ENCODE assay signal across 8 mouse cellular contexts in genomic region chr2:143093726-143094125, GRCm38 (mm10). TPM values are rescaled to one million over a fixed set of nuclear protein-coding genes. Genes with fewer than 3 reads are reported as not detected.
A peak's percentile ranks its signal among the peaks of the same experiment; 100 is the strongest.
DNase-seq lines count a peak whose midpoint lies in the region; ATAC-seq and TF ChIP-seq lines count a peak whose summit lies in the region.

No protein-coding gene starts in this region.

- no peak for TF ChIP-seq POLR2A in liver, adult 2 months (IDR thresholded peaks at IDR 0.05; ENCODE audit: extremely low read depth, insufficient read depth, low read length)

- no peaks in the 10 kb centered on the region for H3K79me2 ChIP-seq in liver, adult 2 months (ENCODE audit: control insufficient read depth, insufficient read depth, low read length)

- no peaks in the 10 kb centered on the region for H3K4me1 ChIP-seq in embryonic facial prominence, embryonic 11.5 days (ENCODE audit: control insufficient read depth, insufficient read depth, low read length)
- no peaks in the 10 kb centered on the region for H3K4me1 ChIP-seq in heart, embryonic 12.5 days (replicated peaks)
- H3K4me1 ChIP-seq in liver, adult 2 months (ENCODE audit: control insufficient read depth, insufficient read depth, low read length): no peaks in the 10 kb centered on the region
- no peaks in the 10 kb centered on the region for H3K4me1 ChIP-seq in neural tube, embryonic 12.5 days

- no peak overlapping the region for H3K9ac ChIP-seq in embryonic facial prominence, embryonic 11.5 days (replicated peaks; ENCODE audit: low read length)
- H3K9ac ChIP-seq in heart, embryonic 12.5 days: no peak overlapping the region
- H3K9ac ChIP-seq in liver, adult 2 months (ENCODE audit: low read depth, low read length): no peak overlapping the region
- no peak overlapping the region for H3K9ac ChIP-seq in neural tube, embryonic 12.5 days

- WGBS in embryonic facial prominence, embryonic 11.5 days: 29% methylated on average over 6 of the region's 6 CpGs
- WGBS in heart, embryonic 12.5 days: 27% methylated on average over 6 of the region's 6 CpGs
- 24% methylated on average over 6 of the region's 6 CpGs for WGBS in liver, adult 2 months
- WGBS in neural tube, embryonic 12.5 days: 39% methylated on average over 6 of the region's 6 CpGs

- peak; percentile 73 for DNase-seq in 3T3-L1 (ENCODE audit: low read depth, low spot score)
- peak; percentile 28 to 29 for DNase-seq in adrenal gland, adult 18-20 months (ENCODE audit: low spot score in 2 of 2)
- peak; percentile 75 for DNase-seq in embryonic facial prominence, embryonic 11.5 days (ENCODE audit: low spot score)
- DNase-seq in kidney, postnatal 10 days: peak; percentile 78
- peak; percentile 8 for DNase-seq in liver, adult 2 months (ENCODE audit: extremely low read depth, low read depth, low spot score)

- ATAC-seq in embryonic facial prominence, embryonic 11.5 days (replicated peaks; ENCODE audit: insufficient number of reproducible peaks, low FRiP score, low TSS enrichment, low read depth): peak; percentile 88
- peak; percentile 68; the same call in 1 of the 2 replicates for ATAC-seq in heart, embryonic 12.5 days (ENCODE audit: insufficient number of reproducible peaks, low FRiP score)
- ATAC-seq in neural tube, embryonic 12.5 days (ENCODE audit: low FRiP score, low read depth): peak; percentile 89; the same call in 1 of the 2 replicates
- no peak for ATAC-seq in erythroid progenitor cell, adult 5-6 weeks (replicated peaks; ENCODE audit: low FRiP score, poor library complexity, severe bottlenecking)

- H3K27ac ChIP-seq in embryonic facial prominence, embryonic 11.5 days (replicated peaks; ENCODE audit: low read depth, low read length): no peak overlapping the region
- no peak overlapping the region for H3K27ac ChIP-seq in heart, embryonic 12.5 days (ENCODE audit: poor library complexity, severe bottlenecking)
- no peak overlapping the region for H3K27ac ChIP-seq in liver, adult 2 months (replicated peaks; ENCODE audit: insufficient read depth, low read depth, low read length)
- no peak overlapping the region for H3K27ac ChIP-seq in neural tube, embryonic 12.5 days

- no peak overlapping the region for H3K4me3 ChIP-seq in embryonic facial prominence, embryonic 11.5 days (ENCODE audit: low read depth, low read length)
- H3K4me3 ChIP-seq in heart, embryonic 12.5 days: no peak overlapping the region
- no peak overlapping the region for H3K4me3 ChIP-seq in liver, adult 2 months (ENCODE audit: insufficient read depth, low read depth, low read length)
- H3K4me3 ChIP-seq in neural tube, embryonic 12.5 days: no peak overlapping the region

- peak; percentile 35; the same call in 1 of the 2 replicates for TF ChIP-seq CTCF in liver, adult 2 months (IDR thresholded peaks at IDR 0.05; ENCODE audit: low read depth, low read length)

- no peaks in the 10 kb centered on the region for H3K9me3 ChIP-seq in embryonic facial prominence, embryonic 11.5 days (replicated peaks; ENCODE audit: control insufficient read depth, low read length)
- no peaks in the 10 kb centered on the region for H3K9me3 ChIP-seq in heart, embryonic 12.5 days (replicated peaks)
- no peaks in the 10 kb centered on the region for H3K9me3 ChIP-seq in neural tube, embryonic 12.5 days

- H3K36me3 ChIP-seq in embryonic facial prominence, embryonic 11.5 days (replicated peaks; ENCODE audit: control insufficient read depth, insufficient read depth, low read depth, low read length): no peaks in the 10 kb centered on the region
- no peaks in the 10 kb centered on the region for H3K36me3 ChIP-seq in heart, embryonic 12.5 days
- H3K36me3 ChIP-seq in liver, adult 2 months (ENCODE audit: control insufficient read depth, insufficient read depth, low read length): no peaks in the 10 kb centered on the region
- no peaks in the 10 kb centered on the region for H3K36me3 ChIP-seq in neural tube, embryonic 12.5 days

- no peak overlapping the region for H3K4me2 ChIP-seq in embryonic facial prominence, embryonic 11.5 days (ENCODE audit: low read depth, low read length)
- no peak overlapping the region for H3K4me2 ChIP-seq in heart, embryonic 12.5 days
- H3K4me2 ChIP-seq in neural tube, embryonic 12.5 days (replicated peaks): no peak overlapping the region

- no peaks in the 10 kb centered on the region for H3K27me3 ChIP-seq in embryonic facial prominence, embryonic 11.5 days (ENCODE audit: control insufficient read depth, insufficient read depth, low read length)
- peaks cover 4% of the 10 kb centered on the region; the same call in 1 of the 2 replicates for H3K27me3 ChIP-seq in heart, embryonic 12.5 days (replicated peaks)
- no peaks in the 10 kb centered on the region for H3K27me3 ChIP-seq in liver, adult 2 months (ENCODE audit: control insufficient read depth, insufficient read depth, low read length)
- H3K27me3 ChIP-seq in neural tube, embryonic 12.5 days (replicated peaks): no peaks in the 10 kb centered on the region

RNA-seq across cellular contexts. Expression of gene Otor, which starts 15.5 kb away (rescaled TPM):
- total RNA-seq in adrenal gland, adult 18-20 months (2021): not detected
- 6.7 and 9.2 TPM in 2 replicates for polyA plus RNA-seq in embryonic facial prominence, embryonic 11.5 days (2014; fragmentation: Nextera tagmentation; extraction: Ambion mirVana)
- 0.27 and 0.55 TPM in 2 replicates for polyA plus RNA-seq in heart, embryonic 12.5 days (2016; fragmentation: Nextera tagmentation; extraction: Ambion mirVana)
- not detected in 2 replicates for total RNA-seq in liver, adult 2 months (2014; rRNA removed)
- not detected in 2 replicates for polyA plus RNA-seq in liver, adult 2 months (2012; rRNA removed)
- polyA plus RNA-seq in neural tube, embryonic 12.5 days (2016; fragmentation: Nextera tagmentation; extraction: Ambion mirVana): 2.0 and 2.3 TPM in 2 replicates
- total RNA-seq in erythroid progenitor cell, adult 5-6 weeks (2015; ENCODE audit: low replicate concordance): not detected in 2 replicates
- total RNA-seq in erythroid progenitor cell, adult 5-6 weeks (2017; ENCODE audit: low replicate concordance): not detected in 2 replicates

RNA-seq across cellular contexts. Expression of gene Snrpb2, which starts 30.9 kb away (rescaled TPM):
- total RNA-seq in adrenal gland, adult 18-20 months (2021): 10 to 100 TPM; 38.1 to 38.2 TPM
- 129 and 165 TPM in 2 replicates for polyA plus RNA-seq in embryonic facial prominence, embryonic 11.5 days (2014; fragmentation: Nextera tagmentation; extraction: Ambion mirVana)
- polyA plus RNA-seq in heart, embryonic 12.5 days (2016; fragmentation: Nextera tagmentation; extraction: Ambion mirVana): 49.9 and 53.3 TPM in 2 replicates
- 11.9 and 14.2 TPM in 2 replicates for total RNA-seq in liver, adult 2 months (2014; rRNA removed)
- 1.4 and 1.5 TPM in 2 replicates for polyA plus RNA-seq in liver, adult 2 months (2012; rRNA removed)
- 88.6 and 93.2 TPM in 2 replicates for polyA plus RNA-seq in neural tube, embryonic 12.5 days (2016; fragmentation: Nextera tagmentation; extraction: Ambion mirVana)
- total RNA-seq in erythroid progenitor cell, adult 5-6 weeks (2015; ENCODE audit: low replicate concordance): 30.2 and 30.6 TPM in 2 replicates
- 6.9 and 24.4 TPM in 2 replicates for total RNA-seq in erythroid progenitor cell, adult 5-6 weeks (2017; ENCODE audit: low replicate concordance)

Comparison
In these comparisons a context has a peak if more than half of its experiments do, and no peak if none do; other contexts are left out.
1. DNase-seq: peak in every context shown above with its lines; median percentile 78 in kidney, postnatal 10 days; 75 in embryonic facial prominence, embryonic 11.5 days; 73 in 3T3-L1; 28 in adrenal gland, adult 18-20 months; 8 in liver, adult 2 months.
2. RNA of gene Snrpb2, which starts 30.9 kb away (polyA plus RNA-seq): 129 to 165 TPM in embryonic facial prominence, embryonic 11.5 days, 88.6 to 93.2 TPM in neural tube, embryonic 12.5 days and 49.9 to 53.3 TPM in heart, embryonic 12.5 days; 1.4 to 1.5 TPM in liver, adult 2 months; every median in the first group is over 10 times any median in the second.